Comparison of ENCODE assay signal across 21 mouse cellular contexts in genomic region chr8:27868591-27868990, GRCm38 (mm10).
DNase-seq lines count a peak whose midpoint lies in the region; ATAC-seq lines count a peak whose summit lies in the region.
"Had no signal": no experiment of that assay in that cellular context is flagged by ENCODE, and none has a peak within 500 bp of the region (broad histone marks: within the 10 kb centered on the region; RNA-seq: fewer than 3 reads in every experiment).

No protein-coding gene starts in this region.

- WGBS in liver, embryonic 11.5 days, result 87% methylated on average over 7 of the region's 7 CpGs

- no peaks in the 10 kb centered on the region for H3K27me3 ChIP-seq in liver, embryonic 11.5 days (replicated peaks; ENCODE audit: control insufficient read depth, insufficient read depth, low read length)
- H3K27me3 ChIP-seq: embryonic facial prominence, embryonic 15.5 days; hindbrain, embryonic 15.5 days; limb, embryonic 15.5 days; Patski had no signal

- no peak overlapping the region for H3K4me2 ChIP-seq in liver, embryonic 11.5 days
- H3K4me2 ChIP-seq: embryonic facial prominence, embryonic 15.5 days; heart, embryonic 11.5 days; hindbrain, embryonic 15.5 days; limb, embryonic 15.5 days had no signal

- H3K9ac ChIP-seq in liver, embryonic 11.5 days (ENCODE audit: low read depth, low read length), result no peak overlapping the region
- H3K9ac ChIP-seq: embryonic facial prominence, embryonic 15.5 days; hindbrain, embryonic 15.5 days; limb, embryonic 15.5 days; liver, postnatal 0 days had no signal

- no peak for ATAC-seq in liver, embryonic 11.5 days (replicated peaks; ENCODE audit: low FRiP score)
- ATAC-seq: activated CD4-positive, CD25-positive, alpha-beta regulatory T cell, adult 4 months; intestine, postnatal 0 days; liver, postnatal 0 days; Patski had no signal

- intact Hi-C loops in heart, postnatal 25 days (cut with DNase I), result no loop called here

- H3K9me3 ChIP-seq in liver, embryonic 11.5 days (ENCODE audit: control insufficient read depth, low read length), result no peaks in the 10 kb centered on the region; the same call in 1 of the 2 replicates
- H3K9me3 ChIP-seq: embryonic facial prominence, embryonic 15.5 days; forebrain, embryonic 10.5 days; hindbrain, embryonic 15.5 days; limb, embryonic 15.5 days had no signal

- DNase-seq in frontal cortex, postnatal 14 days (ENCODE audit: low spot score in 2 of 2), result peak; percentile 20 to 29
- peak; percentile 52 to 60 for DNase-seq in layer of hippocampus, adult 8-10 months (ENCODE audit: low spot score in 2 of 2)
- DNase-seq in left cerebral cortex, adult 8-10 months (ENCODE audit: low spot score in 2 of 2), result peak; percentile 22 to 90
- peak; percentile 66 for DNase-seq in right cerebral cortex, postnatal 25 days
- DNase-seq in heart, adult 11 months, result no peak
- DNase-seq in liver, embryonic 11.5 days (ENCODE audit: low spot score), result no peak
- no peak for DNase-seq in heart, postnatal 25 days (ENCODE audit: low spot score)
- DNase-seq: adrenal gland, postnatal 25 days; cerebellum, adult 9-10 months; embryo, embryonic 11 days; heart, postnatal 14 days; liver, postnatal 0 days; thymus, adult 2 months had no signal

- no peaks in the 10 kb centered on the region for H3K4me1 ChIP-seq in liver, embryonic 11.5 days (replicated peaks; ENCODE audit: control insufficient read depth, insufficient read depth, low read length)
- H3K4me1 ChIP-seq: embryonic facial prominence, embryonic 15.5 days; forebrain, embryonic 10.5 days; hindbrain, embryonic 15.5 days; limb, embryonic 15.5 days had no signal

- no peak overlapping the region for H3K27ac ChIP-seq in liver, embryonic 11.5 days (ENCODE audit: low read depth, low read length)
- H3K27ac ChIP-seq: embryonic facial prominence, embryonic 15.5 days; forebrain, embryonic 10.5 days; hindbrain, embryonic 15.5 days; limb, embryonic 15.5 days had no signal

- H3K4me3 ChIP-seq in liver, embryonic 11.5 days (ENCODE audit: low read depth, low read length), result no peak overlapping the region
- H3K4me3 ChIP-seq: embryonic facial prominence, embryonic 15.5 days; forebrain, embryonic 10.5 days; hindbrain, embryonic 15.5 days; limb, embryonic 15.5 days had no signal

- no peaks in the 10 kb centered on the region for H3K36me3 ChIP-seq in liver, embryonic 11.5 days (ENCODE audit: control insufficient read depth, insufficient read depth, low read length)
- H3K36me3 ChIP-seq: embryonic facial prominence, embryonic 15.5 days; forebrain, embryonic 10.5 days; hindbrain, embryonic 15.5 days; limb, embryonic 15.5 days had no signal

Comparison
In these comparisons a context has a peak if more than half of its experiments do, and no peak if none do; other contexts are left out.
1. DNase-seq: peak in frontal cortex, postnatal 14 days (2 of 2), layer of hippocampus, adult 8-10 months (2 of 2), left cerebral cortex, adult 8-10 months (2 of 2) and right cerebral cortex, postnatal 25 days (single experiment); none in heart, adult 11 months (single experiment), liver, embryonic 11.5 days (single experiment) and heart, postnatal 25 days (single experiment).